Mouse (Mus musculus): ENCODE measurements at regions not wholly inside any gene's neighbourhood (a gene's known extent, or its start where the extent isn't known, plus 50 kb on each side); places are given as distances from the start of the nearest gene placed in this dataset.
"Not testable (repeated sequence)": the region's sequence is repeated elsewhere in the genome, so short reads cannot be mapped to it uniquely, and the experiment has no call there.

GRCm38 (mm10) chr11:16607900-16608422 lies 99.7 kb upstream of the Sec61g start:
- H3K4me3 ChIP-seq = not testable (repeated sequence)
- 68% methylated on average over 3 of the region's 3 CpGs for WGBS

DNA sequence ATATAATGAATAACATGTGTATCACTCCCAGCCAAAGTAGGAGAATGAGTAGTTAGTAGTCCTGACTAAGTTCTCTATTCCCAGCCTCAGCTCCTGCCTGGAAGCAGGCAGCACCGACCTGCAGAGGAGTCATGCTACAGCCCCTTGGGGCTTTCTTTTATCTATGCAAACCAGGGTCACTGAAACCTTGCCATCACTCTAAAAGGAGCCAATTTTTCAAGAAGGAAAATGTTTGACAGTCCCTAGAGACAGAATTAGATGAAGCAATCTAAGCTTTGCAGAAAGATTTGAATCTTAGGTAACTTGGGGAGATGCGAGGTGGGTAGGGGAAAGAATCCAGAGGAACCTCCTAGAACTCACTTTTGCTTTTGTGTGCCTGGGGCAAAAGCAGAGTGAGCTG lies 103.5 kb upstream of the Sec61g start:
- 74% methylated on average over 2 of the region's 2 CpGs for WGBS
- H3K4me3 ChIP-seq = no peak overlapping the region
- no peaks in the 10 kb centered on the region for H3K9me3 ChIP-seq
- ATAC-seq (ENCODE audit: low FRiP score, low read depth) = no peak
- H3K36me3 ChIP-seq = no peaks in the 10 kb centered on the region
- H3K4me1 ChIP-seq (replicated peaks) = no peaks in the 10 kb centered on the region
- H3K27ac ChIP-seq (replicated peaks) = no peak overlapping the region
- H3K9ac ChIP-seq = no peak overlapping the region
- H3K27me3 ChIP-seq = no peaks in the 10 kb centered on the region
- H3K4me2 ChIP-seq = no peak overlapping the region

More at GRCm38 (mm10) chr11:16607900-16608422, 99.7 kb upstream of the Sec61g start:
- H3K36me3 ChIP-seq; H3K4me1 ChIP-seq (replicated peaks); ATAC-seq (ENCODE audit: low FRiP score, low read depth); H3K9me3 ChIP-seq; H3K27ac ChIP-seq (replicated peaks); H3K27me3 ChIP-seq; H3K4me2 ChIP-seq; H3K9ac ChIP-seq: not testable (repeated sequence)

- Histone ChIP-seq H3K4me2 (no peak overlapping the region), H3K9ac (no peak overlapping the region), H3K9me3 (no peaks in the 10 kb centered on the region), H3K4me3 (no peak overlapping the region), H3K36me3 (no peaks in the 10 kb centered on the region), H3K4me1 (replicated peaks) (no peaks in the 10 kb centered on the region), H3K27me3 (no peaks in the 10 kb centered on the region), H3K27ac (replicated peaks) (no peak overlapping the region)
- 71% methylated on average over 3 of the region's 3 CpGs for WGBS
- no peak for ATAC-seq (ENCODE audit: low FRiP score, low read depth)
Measured at GRCm38 (mm10) chr11:16612524-16612923, 104.2 kb upstream of the Sec61g start.

GRCm38 (mm10) chr11:16619736-16620135 lies 111.5 kb upstream of the Sec61g start:
- Histone ChIP-seq H3K27me3 (no peaks in the 10 kb centered on the region), H3K4me3 (no peak overlapping the region), H3K9ac (no peak overlapping the region), H3K27ac (replicated peaks) (no peak overlapping the region), H3K4me1 (replicated peaks) (no peaks in the 10 kb centered on the region), H3K9me3 (no peaks in the 10 kb centered on the region), H3K36me3 (no peaks in the 10 kb centered on the region), H3K4me2 (no peak overlapping the region)
- WGBS = 94% methylated on average over 1 of the region's 1 CpGs
- no peak for ATAC-seq (ENCODE audit: low FRiP score, low read depth)

DNA sequence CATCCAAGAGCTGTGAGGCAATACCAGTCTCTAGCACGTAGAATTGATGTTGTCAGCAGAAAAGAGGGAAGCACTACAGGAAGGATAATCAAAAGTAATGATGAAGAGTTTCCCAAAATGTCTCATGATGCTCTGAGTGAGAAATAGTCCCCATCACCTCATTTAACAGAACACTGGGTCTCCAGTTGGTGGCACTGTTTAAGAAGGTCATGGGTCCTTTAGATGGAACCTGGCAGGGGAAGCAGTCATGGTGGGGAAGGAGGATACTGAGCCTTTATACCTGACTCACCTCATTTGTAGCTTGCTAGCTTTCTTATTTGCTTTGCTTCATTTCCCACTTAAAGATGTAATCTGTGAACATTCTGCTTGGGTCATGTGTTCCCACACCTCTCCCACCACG lies 115.4 kb upstream of the Sec61g start:
- no peak for ATAC-seq (ENCODE audit: low FRiP score, low read depth)
- no peaks in the 10 kb centered on the region for H3K9me3 ChIP-seq
- 72% methylated on average over 2 of the region's 2 CpGs for WGBS

DNA sequence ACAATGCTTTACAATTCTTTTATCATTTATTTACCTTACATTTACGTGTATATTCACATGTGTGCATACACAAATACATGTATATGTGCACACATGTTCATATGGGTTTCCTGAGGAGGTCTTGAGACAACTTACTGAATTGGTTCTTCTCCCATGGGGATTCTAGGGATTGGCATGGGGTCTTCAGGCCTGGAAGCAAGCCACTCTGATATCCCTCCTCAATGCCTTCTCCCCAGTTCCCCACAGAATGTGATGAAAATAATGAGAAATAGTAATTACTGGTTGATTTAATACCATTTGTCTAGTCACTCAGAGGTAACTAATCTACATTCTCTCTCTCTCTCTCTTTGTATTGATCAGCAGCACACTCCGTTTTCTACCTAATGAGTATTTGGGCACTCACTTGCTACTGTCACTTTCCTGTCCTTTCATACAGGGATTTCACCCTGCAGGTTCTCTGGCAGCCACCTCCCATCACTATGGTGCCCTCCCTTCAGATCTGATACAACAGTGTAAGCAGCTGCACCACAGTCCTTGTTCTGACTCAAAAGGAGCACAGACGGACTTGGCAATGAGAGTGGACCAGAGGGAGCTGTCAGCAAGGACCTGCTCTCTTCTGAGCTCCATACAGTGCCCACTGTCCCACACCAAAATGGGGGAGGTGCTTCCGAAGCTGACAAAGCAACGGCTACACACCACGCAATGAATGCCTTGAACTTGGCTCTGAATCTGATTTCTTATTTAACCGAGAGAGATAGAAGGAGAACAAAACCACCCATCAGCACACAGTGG lies 119.2 kb upstream of the Sec61g start:
- H3K9ac ChIP-seq = no peak overlapping the region
- no peaks in the 10 kb centered on the region for H3K36me3 ChIP-seq
- no peak overlapping the region for H3K4me3 ChIP-seq
- H3K4me2 ChIP-seq = peak overlapping the region; percentile 15; the same call in 1 of the 2 replicates
- peak overlapping the region; percentile 5; the same call in 1 of the 2 replicates for H3K27ac ChIP-seq (replicated peaks)
- no peaks in the 10 kb centered on the region for H3K27me3 ChIP-seq
- H3K9me3 ChIP-seq = no peaks in the 10 kb centered on the region
- no peaks in the 10 kb centered on the region for H3K4me1 ChIP-seq (replicated peaks)
- ATAC-seq (ENCODE audit: low FRiP score, low read depth) = peak; percentile 98
- 60% methylated on average over 7 of the region's 7 CpGs for WGBS

More for the DNA sequence above, 115.4 kb upstream of the Sec61g start:
- no peaks in the 10 kb centered on the region for H3K4me1 ChIP-seq (replicated peaks)
- no peak overlapping the region for H3K4me2 ChIP-seq
- no peak overlapping the region for H3K4me3 ChIP-seq
- no peaks in the 10 kb centered on the region for H3K36me3 ChIP-seq
- H3K27ac ChIP-seq (replicated peaks) = no peak overlapping the region
- H3K9ac ChIP-seq = no peak overlapping the region
- H3K27me3 ChIP-seq = no peaks in the 10 kb centered on the region

DNA sequence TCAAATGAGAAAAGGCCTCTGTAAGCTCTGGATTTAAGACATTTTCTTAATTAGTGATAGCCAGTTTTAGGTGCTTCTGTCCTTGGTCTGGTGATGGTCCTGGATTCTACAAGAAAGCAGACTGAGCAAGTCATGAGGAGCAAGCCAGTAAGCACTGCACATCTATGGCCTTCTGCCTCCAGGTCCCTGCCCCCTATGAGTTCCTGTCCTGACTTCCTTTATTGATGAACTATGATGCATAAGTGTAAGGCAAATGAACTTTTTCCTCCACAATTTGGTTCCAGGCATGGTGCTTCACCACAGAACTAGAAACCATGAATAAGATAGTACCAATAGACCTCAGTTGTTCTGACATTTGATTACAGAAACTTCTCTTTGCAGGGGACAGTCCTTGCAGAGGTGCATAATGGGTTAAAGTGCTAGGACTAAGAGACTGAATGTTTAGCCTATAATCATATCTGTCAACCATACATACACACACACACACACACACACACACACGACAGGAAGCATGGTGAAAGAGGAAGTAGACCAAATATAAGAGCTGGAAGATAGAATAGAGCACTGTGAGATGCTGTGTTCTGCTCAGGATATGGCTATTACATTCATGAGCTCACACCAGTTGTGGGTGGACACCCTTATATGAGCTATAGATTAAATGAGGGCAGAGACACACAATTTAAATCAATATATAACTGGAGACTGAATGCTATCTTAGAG lies 121.3 kb upstream of the Sec61g start:
- WGBS = 63% methylated on average over 1 of the region's 1 CpGs

GRCm38 (mm10) chr11:16635796-16636195 lies 116.2 kb upstream of the Egfr start:
- H3K27ac ChIP-seq (replicated peaks); H3K4me1 ChIP-seq (replicated peaks); ATAC-seq (ENCODE audit: low FRiP score, low read depth); H3K4me3 ChIP-seq; H3K27me3 ChIP-seq; H3K9ac ChIP-seq; H3K4me2 ChIP-seq; H3K9me3 ChIP-seq; H3K36me3 ChIP-seq: not testable (repeated sequence)
- 96% methylated on average over 11 of the region's 11 CpGs for WGBS

More for the DNA sequence above, 121.3 kb upstream of the Sec61g start:
- H3K4me2 ChIP-seq = no peak overlapping the region
- no peak for ATAC-seq (ENCODE audit: low FRiP score, low read depth)
- H3K9me3 ChIP-seq = no peaks in the 10 kb centered on the region
- no peak overlapping the region for H3K4me3 ChIP-seq
- no peak overlapping the region for H3K9ac ChIP-seq
- no peaks in the 10 kb centered on the region for H3K4me1 ChIP-seq (replicated peaks)
- H3K36me3 ChIP-seq = no peaks in the 10 kb centered on the region
- no peak overlapping the region for H3K27ac ChIP-seq (replicated peaks)
- H3K27me3 ChIP-seq = no peaks in the 10 kb centered on the region

DNA sequence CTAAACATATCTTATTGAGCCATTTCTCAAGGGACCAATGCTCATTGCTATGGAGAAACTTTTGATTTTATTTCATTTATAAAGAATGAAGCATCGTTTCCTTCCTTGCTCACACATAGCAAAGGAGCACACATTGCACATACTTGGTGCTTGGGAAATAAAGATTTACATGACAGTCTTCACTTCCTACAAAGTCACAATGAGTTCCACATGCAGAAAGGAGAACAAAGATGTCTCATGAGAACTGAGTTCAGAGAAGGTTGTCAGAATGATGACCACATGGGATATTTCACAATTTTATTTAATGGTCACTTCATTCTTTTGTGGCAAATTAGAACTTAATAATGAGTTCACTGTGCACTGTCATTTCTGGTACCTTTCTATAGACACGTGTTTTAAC lies 114.3 kb upstream of the Egfr start:
- no peak overlapping the region for H3K4me2 ChIP-seq
- H3K27ac ChIP-seq (replicated peaks) = no peak overlapping the region
- H3K4me3 ChIP-seq = no peak overlapping the region
- H3K4me1 ChIP-seq (replicated peaks) = no peaks in the 10 kb centered on the region
- no peak for ATAC-seq (ENCODE audit: low FRiP score, low read depth)
- no peaks in the 10 kb centered on the region for H3K36me3 ChIP-seq
- WGBS = 90% methylated on average over 2 of the region's 2 CpGs
- H3K9me3 ChIP-seq = no peaks in the 10 kb centered on the region
- H3K27me3 ChIP-seq = no peaks in the 10 kb centered on the region
- H3K9ac ChIP-seq = no peak overlapping the region

GRCm38 (mm10) chr11:16638349-16638748 lies 113.7 kb upstream of the Egfr start:
- Histone ChIP-seq H3K4me1 (replicated peaks) (no peaks in the 10 kb centered on the region), H3K36me3 (no peaks in the 10 kb centered on the region), H3K27ac (replicated peaks) (no peak overlapping the region), H3K9ac (no peak overlapping the region), H3K27me3 (no peaks in the 10 kb centered on the region), H3K4me3 (no peak overlapping the region), H3K9me3 (no peaks in the 10 kb centered on the region), H3K4me2 (no peak overlapping the region)
- ATAC-seq (ENCODE audit: low FRiP score, low read depth) = no peak
- WGBS = 87% methylated on average over 4 of the region's 4 CpGs

GRCm38 (mm10) chr11:16649599-16649998 lies 102.4 kb upstream of the Egfr start:
- H3K27ac ChIP-seq (replicated peaks) = no peak overlapping the region
- no peaks in the 10 kb centered on the region for H3K36me3 ChIP-seq
- ATAC-seq (ENCODE audit: low FRiP score, low read depth) = no peak
- no peak overlapping the region for H3K9ac ChIP-seq
- H3K4me1 ChIP-seq (replicated peaks) = no peaks in the 10 kb centered on the region
- H3K4me3 ChIP-seq = no peak overlapping the region
- no peak overlapping the region for H3K4me2 ChIP-seq
- H3K27me3 ChIP-seq = no peaks in the 10 kb centered on the region
- H3K9me3 ChIP-seq = no peaks in the 10 kb centered on the region

GRCm38 (mm10) chr11:16663806-16664205 lies 88.2 kb upstream of the Egfr start:
- H3K9me3 ChIP-seq = no peaks in the 10 kb centered on the region
- H3K4me1 ChIP-seq (replicated peaks) = no peaks in the 10 kb centered on the region
- H3K27me3 ChIP-seq = no peaks in the 10 kb centered on the region
- no peak for ATAC-seq (ENCODE audit: low FRiP score, low read depth)
- no peak overlapping the region for H3K4me3 ChIP-seq
- H3K27ac ChIP-seq (replicated peaks) = no peak overlapping the region
- H3K9ac ChIP-seq = no peak overlapping the region
- no peak overlapping the region for H3K4me2 ChIP-seq
- WGBS = 96% methylated on average over 3 of the region's 3 CpGs
- H3K36me3 ChIP-seq = no peaks in the 10 kb centered on the region

Measured in hindbrain, embryonic 15.5 days (tissue).